Mouse (Mus musculus): ENCODE data around the gene Ebf1.

GRCm38 (mm10) chr11:44894798-44895197 is 277.7 kb downstream of the Ebf1 start:
- TF ChIP-seq CTCF (IDR thresholded peaks at IDR 0.05; ENCODE audit: insufficient read depth, low read depth, low read length) (no peak), POLR2A (IDR thresholded peaks at IDR 0.05; ENCODE audit: insufficient read depth, low read depth, low read length) (no peak)

All from olfactory bulb, adult 2 months (tissue).